Mouse (Mus musculus) intestine, embryonic 14.5 days (tissue): ENCODE data around the gene Dido1. TPM values are rescaled to one million over a fixed set of nuclear protein-coding genes. Genes with fewer than 3 reads are reported as not detected.
A peak's percentile ranks its signal among the peaks of the same experiment; 100 is the strongest.

Experiments
- ATAC-seq: fragments of 200-750 bp; cut with Nextera tagmentation; replicated peaks from 2 replicates; pipeline ENCODE4 v1.8.0; 2017; ENCODE audit warnings: low read depth, moderate number of reproducible peaks, moderate TSS enrichment, moderate library complexity; ENCODE audit not compliant: low FRiP score, low TSS enrichment
- DNase-seq: peaks from one replicate; pipeline ENCODE4 v3.0.0-alpha.2; 2018; ENCODE audit warnings: low spot score
- H3K27ac ChIP-seq: fragments of 300-500 bp; sonication (generic); 2 replicates; pipeline ENCODE4 v1.5.1; 2014; ENCODE audit warnings: low read depth, mild to moderate bottlenecking, control low read depth
- H3K27me3 ChIP-seq: fragments of 300-500 bp; sonication (generic); replicated peaks from 2 replicates; pipeline ENCODE4 v1.6.1; 2014; ENCODE audit warnings: low read length, control low read depth; ENCODE audit not compliant: control insufficient read depth, insufficient read depth
- H3K36me3 ChIP-seq: fragments of 300-500 bp; sonication (generic); 2 replicates; pipeline ENCODE4 v1.6.1; 2014; ENCODE audit warnings: low read length, control low read depth; ENCODE audit not compliant: control insufficient read depth, insufficient read depth
- H3K4me1 ChIP-seq: fragments of 300-500 bp; sonication (generic); replicated peaks from 2 replicates; pipeline ENCODE4 v1.6.1; 2014; ENCODE audit warnings: low read length, control low read depth, mixed read lengths; ENCODE audit not compliant: control insufficient read depth, insufficient read depth
- H3K4me2 ChIP-seq: fragments of 300-500 bp; sonication (generic); 2 replicates; pipeline ENCODE4 v1.6.1; 2014; ENCODE audit warnings: low read length
- H3K4me3 ChIP-seq: fragments of 300-500 bp; sonication (generic); 2 replicates; pipeline ENCODE4 v1.5.1; 2014; ENCODE audit warnings: low read depth, low read length, control low read depth, mixed read lengths
- H3K9ac ChIP-seq: fragments of 300-500 bp; sonication (generic); 2 replicates; pipeline ENCODE4 v1.6.1; 2014; ENCODE audit warnings: mild to moderate bottlenecking, low read length
- H3K9me3 ChIP-seq: fragments of 300-500 bp; sonication (generic); 2 replicates; pipeline ENCODE4 v1.6.1; 2016; ENCODE audit warnings: low read length, control low read depth; ENCODE audit not compliant: control insufficient read depth
- WGBS: fragments of 180-500 bp; shearing (Covaris S2); extraction: QIAGEN DNeasy Blood & Tissue Kit; methylation state at CpG from one replicate; pipeline ENCODE4 v1.1.7; 2014; 5-methylcytosine and 5-hydroxymethylcytosine counted together
- polyA plus RNA-seq: library from polyadenylated mRNA; unstranded; fragments of >200 nt; fragmentation: Nextera tagmentation; extraction: Ambion mirVana; gene quantifications from 2 replicates; pipeline ENCODE4 v1.2.1, GENCODE M21; 2014

Gene Dido1
- polyA plus RNA-seq, 1 experiment from 2014 or later = 31.0 TPM

- peaks cover 33% of the 10 kb centered on the region for H3K36me3 ChIP-seq
- H3K4me2 ChIP-seq = peak overlapping the region; percentile 52
- peak overlapping the region; percentile 99 for H3K4me3 ChIP-seq
- no peaks in the 10 kb centered on the region for H3K9me3 ChIP-seq
- WGBS = 61% methylated on average over 4 of the region's 4 CpGs
- ATAC-seq (no peak), DNase-seq (no peak)
- H3K9ac ChIP-seq = peak overlapping the region; percentile 99; the same call in 1 of the 2 replicates
- H3K4me1 ChIP-seq = peaks cover 19% of the 10 kb centered on the region
- H3K27me3 ChIP-seq = no peaks in the 10 kb centered on the region
- no peak overlapping the region for H3K27ac ChIP-seq
Observed at GRCm38 (mm10) chr2:180711527-180711926, 1.7 kb upstream of the Dido1 start.

GRCm38 (mm10) chr2:180710276-180711155 is 717 bp upstream of the Dido1 start:
- H3K36me3 ChIP-seq = peaks cover 29% of the 10 kb centered on the region
- no peaks in the 10 kb centered on the region for H3K9me3 ChIP-seq
- peak overlapping the region; percentile 99 for H3K4me3 ChIP-seq
- WGBS = 2% methylated on average over 58 of the region's 64 CpGs
- H3K27me3 ChIP-seq = no peaks in the 10 kb centered on the region
- DNase-seq (no peak), ATAC-seq (peak; percentile 80)
- peak overlapping the region; percentile 52 for H3K4me2 ChIP-seq
- peak overlapping the region; percentile 99 for H3K9ac ChIP-seq
- H3K4me1 ChIP-seq = peaks cover 19% of the 10 kb centered on the region
- peak overlapping the region; percentile 85 for H3K27ac ChIP-seq

GRCm38 (mm10) chr2:180709023-180709922 is 526 bp downstream of the Dido1 start:
- Histone ChIP-seq H3K4me2 (peak overlapping the region; percentile 71), H3K9me3 (no peaks in the 10 kb centered on the region), H3K9ac (peak overlapping the region; percentile 99), H3K36me3 (peaks cover 26% of the 10 kb centered on the region), H3K4me1 (peaks cover 19% of the 10 kb centered on the region), H3K27ac (peak overlapping the region; percentile 84), H3K4me3 (peak overlapping the region; percentile 99), H3K27me3 (no peaks in the 10 kb centered on the region)
- DNase-seq (no peak), ATAC-seq (peak; percentile 71)
- under 1% methylated on average over 39 of the region's 39 CpGs for WGBS

- Histone ChIP-seq H3K27ac (no peak overlapping the region), H3K4me2 (no peak overlapping the region), H3K36me3 (peaks cover 9% of the 10 kb centered on the region; the same call in 1 of the 2 replicates), H3K4me1 (peaks cover 21% of the 10 kb centered on the region), H3K27me3 (no peaks in the 10 kb centered on the region), H3K4me3 (no peak overlapping the region), H3K9ac (no peak overlapping the region), H3K9me3 (no peaks in the 10 kb centered on the region)
- DNase-seq (no peak), ATAC-seq (no peak)
- 92% methylated on average over 5 of the region's 5 CpGs for WGBS
Observed at GRCm38 (mm10) chr2:180705975-180706374, 3.8 kb downstream of the Dido1 start.

- Histone ChIP-seq H3K27ac (no peak overlapping the region), H3K9ac (no peak overlapping the region), H3K4me2 (no peak overlapping the region), H3K9me3 (no peaks in the 10 kb centered on the region), H3K4me1 (peaks cover 29% of the 10 kb centered on the region), H3K36me3 (peaks cover 9% of the 10 kb centered on the region; the same call in 1 of the 2 replicates), H3K4me3 (no peak overlapping the region), H3K27me3 (no peaks in the 10 kb centered on the region)
- DNase-seq (no peak), ATAC-seq (no peak)
- 86% methylated on average over 3 of the region's 3 CpGs for WGBS
Observed at GRCm38 (mm10) chr2:180705066-180705465, 4.7 kb downstream of the Dido1 start.

- DNase-seq (no peak), ATAC-seq (no peak)
- 84% methylated on average over 8 of the region's 8 CpGs for WGBS
- H3K27me3 ChIP-seq = no peaks in the 10 kb centered on the region
- H3K4me2 ChIP-seq = no peak overlapping the region
- H3K36me3 ChIP-seq = peaks cover 9% of the 10 kb centered on the region; the same call in 1 of the 2 replicates
- no peak overlapping the region for H3K9ac ChIP-seq
- H3K27ac ChIP-seq = no peak overlapping the region
- H3K9me3 ChIP-seq = no peaks in the 10 kb centered on the region
- H3K4me3 ChIP-seq = no peak overlapping the region
- H3K4me1 ChIP-seq = peaks cover 33% of the 10 kb centered on the region
Observed at GRCm38 (mm10) chr2:180704591-180704990, 5.2 kb downstream of the Dido1 start.

- no peaks in the 10 kb centered on the region for H3K9me3 ChIP-seq
- H3K4me3 ChIP-seq = no peak overlapping the region
- H3K9ac ChIP-seq = no peak overlapping the region
- H3K4me2 ChIP-seq = no peak overlapping the region
- ATAC-seq (no peak), DNase-seq (no peak)
- H3K27me3 ChIP-seq = no peaks in the 10 kb centered on the region
- 81% methylated on average over 3 of the region's 3 CpGs for WGBS
- peaks cover 38% of the 10 kb centered on the region for H3K4me1 ChIP-seq
- H3K36me3 ChIP-seq = peaks cover 9% of the 10 kb centered on the region; the same call in 1 of the 2 replicates
- H3K27ac ChIP-seq = no peak overlapping the region
Observed at GRCm38 (mm10) chr2:180703645-180704359, 6.0 kb downstream of the Dido1 start.

- DNase-seq (no peak), ATAC-seq (no peak)
- Histone ChIP-seq H3K9me3 (no peaks in the 10 kb centered on the region), H3K27ac (no peak overlapping the region), H3K4me3 (no peak overlapping the region), H3K4me1 (peaks cover 32% of the 10 kb centered on the region), H3K9ac (no peak overlapping the region), H3K27me3 (no peaks in the 10 kb centered on the region), H3K4me2 (no peak overlapping the region; the same call in 1 of the 2 replicates), H3K36me3 (peaks cover 9% of the 10 kb centered on the region; the same call in 1 of the 2 replicates)
- WGBS = 79% methylated on average over 5 of the region's 5 CpGs
Observed at GRCm38 (mm10) chr2:180703175-180703574, 6.6 kb downstream of the Dido1 start.
